ENCODE assay signal across 8 mouse cellular contexts in the genomic region with DNA sequence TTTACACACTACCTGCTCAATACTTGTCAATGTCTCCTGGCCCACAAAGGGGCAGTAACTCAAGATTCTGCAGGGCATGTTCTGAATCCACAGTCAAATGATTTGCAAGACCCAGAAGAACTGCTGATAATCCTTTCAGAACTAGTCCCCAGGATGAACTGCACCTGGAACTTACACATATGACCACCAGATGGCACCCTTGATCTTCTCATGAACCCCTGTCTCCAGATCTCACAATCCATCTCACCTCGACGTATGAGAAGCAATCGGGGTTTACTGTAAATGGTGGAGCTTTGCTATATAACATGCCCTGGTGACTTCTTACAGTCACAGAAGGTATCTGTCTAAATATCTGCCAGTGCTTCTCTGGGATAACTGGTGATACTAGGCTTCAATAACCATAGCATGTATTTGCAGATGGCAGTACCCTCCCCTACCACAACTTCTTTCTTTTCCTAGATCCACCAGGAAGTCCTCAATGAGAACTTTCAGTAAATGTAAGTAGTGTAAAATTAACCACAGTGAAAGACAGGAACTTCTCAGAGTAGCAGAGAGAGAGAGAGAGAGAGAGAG. TPM values are rescaled to one million over a fixed set of nuclear protein-coding genes. Genes with fewer than 3 reads are reported as not detected.
DNase-seq lines count a peak whose midpoint lies in the region; ATAC-seq and TF ChIP-seq lines count a peak whose summit lies in the region.

No protein-coding gene starts in this region.

- H3K36me3 ChIP-seq in liver, embryonic 14.5 days (replicated peaks; ENCODE audit: control insufficient read depth, insufficient read depth, low read depth) = no peaks in the 10 kb centered on the region
- no peaks in the 10 kb centered on the region for H3K36me3 ChIP-seq in neural tube, embryonic 15.5 days

- ATAC-seq in granulocyte monocyte progenitor cell, adult 5-6 weeks (replicated peaks; ENCODE audit: poor library complexity, severe bottlenecking) = peak; percentile 98
- no peak for ATAC-seq in liver, embryonic 14.5 days (ENCODE audit: insufficient read depth)
- ATAC-seq in neural tube, embryonic 15.5 days (ENCODE audit: low FRiP score) = peak; percentile 82

- DNase-seq in CD4-positive helper T cell, adult 2 months (ENCODE audit: low read depth, low spot score) = peak; percentile 59
- peak; percentile 13 for DNase-seq in MEL-GATA-1-ER (ENCODE audit: extremely low read depth, low read depth)
- peak; percentile 14 for DNase-seq in cerebellum, adult 9-11 months
- DNase-seq in kidney, postnatal 36 days = peak; percentile 8 to 40
- peak in 2 of 3 experiments; percentile 4 to 12 for DNase-seq in liver, embryonic 14.5 days (ENCODE audit: low read depth in 3 of 3, low spot score in 3 of 3)
- no peak for DNase-seq in urinary bladder, postnatal 4 days (ENCODE audit: low spot score in 2 of 2)

- TF ChIP-seq CTCF in liver, embryonic 14.5 days (IDR thresholded peaks at IDR 0.05; ENCODE audit: low read depth) = peak; percentile 64

- 12% methylated on average over 3 of the region's 3 CpGs for WGBS in liver, embryonic 14.5 days (ENCODE audit: insufficient replicate concordance)
- 3% methylated on average over 3 of the region's 3 CpGs for WGBS in neural tube, embryonic 15.5 days

- no peaks in the 10 kb centered on the region for H3K27me3 ChIP-seq in liver, embryonic 14.5 days (ENCODE audit: control insufficient read depth, insufficient read depth, low read length)
- no peaks in the 10 kb centered on the region for H3K27me3 ChIP-seq in neural tube, embryonic 15.5 days (replicated peaks)

- H3K4me2 ChIP-seq in liver, embryonic 14.5 days (ENCODE audit: low read depth) = no peak overlapping the region
- H3K4me2 ChIP-seq in neural tube, embryonic 15.5 days = no peak overlapping the region

- no peaks in the 10 kb centered on the region for H3K4me1 ChIP-seq in liver, embryonic 14.5 days (replicated peaks; ENCODE audit: control insufficient read depth in 2 of 2, insufficient read depth in 2 of 2, low read length in 1 of 2)
- no peaks in the 10 kb centered on the region for H3K4me1 ChIP-seq in neural tube, embryonic 15.5 days

- H3K9me3 ChIP-seq in liver, embryonic 14.5 days (ENCODE audit: control insufficient read depth, low read length) = no peaks in the 10 kb centered on the region
- H3K9me3 ChIP-seq in neural tube, embryonic 15.5 days (replicated peaks) = no peaks in the 10 kb centered on the region

- no peak overlapping the region for H3K4me3 ChIP-seq in liver, embryonic 14.5 days (ENCODE audit: insufficient read depth in 1 of 2, low read depth in 2 of 2, low read length in 2 of 2)
- no peak overlapping the region for H3K4me3 ChIP-seq in neural tube, embryonic 15.5 days (replicated peaks)

- no peak overlapping the region for H3K27ac ChIP-seq in liver, embryonic 14.5 days
- no peak overlapping the region for H3K27ac ChIP-seq in neural tube, embryonic 15.5 days (replicated peaks)

- H3K9ac ChIP-seq in liver, embryonic 14.5 days (replicated peaks) = no peak overlapping the region
- H3K9ac ChIP-seq in neural tube, embryonic 15.5 days (replicated peaks) = no peak overlapping the region

- no peak for TF ChIP-seq EP300 in liver, embryonic 14.5 days (IDR thresholded peaks at IDR 0.05; ENCODE audit: low read depth)

RNA-seq across cellular contexts. Expression of a gene that starts 54.5 kb away (rescaled TPM):
- total RNA-seq in granulocyte monocyte progenitor cell, adult 5-6 weeks (2014; fragmentation: Nextera tagmentation) = not detected in 2 replicates
- total RNA-seq in granulocyte monocyte progenitor cell, adult 5-6 weeks (2017) = not detected in 2 replicates
- polyA plus RNA-seq in liver, embryonic 14.5 days (2012; rRNA removed) = not detected in 2 replicates
- polyA plus RNA-seq in liver, embryonic 14.5 days (2014; fragmentation: Nextera tagmentation; extraction: Ambion mirVana) = not detected in 2 replicates
- polyA plus RNA-seq in neural tube, embryonic 15.5 days (2015; fragmentation: Nextera tagmentation; extraction: Ambion mirVana) = not detected in 2 replicates

Comparison
In these comparisons a context has a peak if more than half of its experiments do, and no peak if none do; other contexts are left out.
1. DNase-seq: peak in CD4-positive helper T cell, adult 2 months (single experiment), MEL-GATA-1-ER (single experiment), cerebellum, adult 9-11 months (single experiment), kidney, postnatal 36 days (2 of 2) and liver, embryonic 14.5 days (2 of 3); none in urinary bladder, postnatal 4 days (0 of 2).